Mouse (Mus musculus) ES-E14 (cell line): Measurements from ENCODE around the gene Kcnj14. TPM values are rescaled to one million over a fixed set of nuclear protein-coding genes. Genes with fewer than 3 reads are reported as not detected.

Experiments
- DNase-seq: peaks from one replicate; pipeline ENCODE4 v3.0.0-alpha.2; 2013; ENCODE audit warnings: low read depth, low spot score
- H3K27ac ChIP-seq: 2 replicates; pipeline ENCODE4 v1.5.1; 2012; ENCODE audit warnings: low read depth, mild to moderate bottlenecking, low read length, moderate library complexity, mixed read lengths; ENCODE audit not compliant: poor library complexity, insufficient read depth, severe bottlenecking
- H3K36me3 ChIP-seq: 2 replicates; pipeline ENCODE4 v1.6.1; 2012; ENCODE audit warnings: mild to moderate bottlenecking, low read length, moderate library complexity, mixed read lengths; ENCODE audit not compliant: control insufficient read depth, poor library complexity, insufficient read depth, severe bottlenecking
- H3K4me1 ChIP-seq, 2 experiments: fragments of 150-350 bp in 1 of 2; sonication (generic) in 1 of 2; 2 replicates each; pipeline ENCODE4 v1.6.1; 2012; ENCODE audit warnings: low read length in 2 of 2, mild to moderate bottlenecking in 1 of 2, mixed read lengths in 1 of 2; ENCODE audit not compliant: control insufficient read depth in 2 of 2, insufficient read depth in 2 of 2, poor library complexity in 1 of 2
- H3K4me3 ChIP-seq, 2 experiments: fragments of 150-350 bp in 1 of 2; sonication (generic) in 1 of 2; 2 replicates each; pipeline ENCODE4 v1.5.1; 2012; ENCODE audit warnings: low read length in 2 of 2, low read depth in 1 of 2, mild to moderate bottlenecking in 1 of 2, mixed read lengths in 1 of 2; ENCODE audit not compliant: insufficient read depth in 1 of 2, poor library complexity in 1 of 2, severe bottlenecking in 1 of 2
- H3K9ac ChIP-seq: 2 replicates; pipeline ENCODE4 v1.6.1; 2012; ENCODE audit warnings: low read depth, mild to moderate bottlenecking, low read length, mixed read lengths; ENCODE audit not compliant: poor library complexity, insufficient read depth, severe bottlenecking
- H3K9me3 ChIP-seq: fragments of 150-350 bp; sonication (generic); 2 replicates; pipeline ENCODE4 v1.6.1; 2012; ENCODE audit warnings: low read depth, mild to moderate bottlenecking, low read length; ENCODE audit not compliant: control insufficient read depth, insufficient read depth
- CHD2 ChIP-seq: IDR thresholded peaks from 2 replicates; pipeline ENCODE4 v1.6.1; 2014; ENCODE audit warnings: mild to moderate bottlenecking, low read depth, low read length, inconsistent platforms
- HCFC1 ChIP-seq: IDR thresholded peaks from 2 replicates; pipeline ENCODE4 v1.6.1; 2012; ENCODE audit warnings: low read length, inconsistent platforms, borderline replicate concordance; ENCODE audit not compliant: insufficient read depth
- MAFK ChIP-seq: IDR thresholded peaks from 2 replicates; pipeline ENCODE4 v1.6.1; 2014; ENCODE audit warnings: mild to moderate bottlenecking, low read depth, low read length, inconsistent platforms; ENCODE audit not compliant: insufficient read depth
- ZC3H11A ChIP-seq: IDR thresholded peaks from 2 replicates; pipeline ENCODE4 v1.6.1; 2012; ENCODE audit warnings: low read depth, mild to moderate bottlenecking, inconsistent platforms, low read length, borderline replicate concordance
- ZNF384 ChIP-seq: IDR thresholded peaks from 2 replicates; pipeline ENCODE4 v1.6.1; 2012; ENCODE audit warnings: low read depth, low read length, inconsistent platforms
- in situ Hi-C, 2 experiments: fragments of 600-800 bp; cut with MboI; formaldehyde crosslinking; loops; one replicate each; pipeline ENCODE4 v1.15.1; 2025; ENCODE audit warnings: low sequenced_read_pairs in 2 of 2, inconsistent platforms in 1 of 2; ENCODE audit not compliant: unreplicated experiment in 2 of 2
- total RNA-seq: library from RNA; depleted of rRNA; stranded (reverse); fragments of 300-350 nt; gene quantifications from 2 replicates; pipeline ENCODE4 v1.2.3, GENCODE M21; 2012

Gene Kcnj14
- total RNA-seq, 1 experiment = 1.6 TPM

DNA sequence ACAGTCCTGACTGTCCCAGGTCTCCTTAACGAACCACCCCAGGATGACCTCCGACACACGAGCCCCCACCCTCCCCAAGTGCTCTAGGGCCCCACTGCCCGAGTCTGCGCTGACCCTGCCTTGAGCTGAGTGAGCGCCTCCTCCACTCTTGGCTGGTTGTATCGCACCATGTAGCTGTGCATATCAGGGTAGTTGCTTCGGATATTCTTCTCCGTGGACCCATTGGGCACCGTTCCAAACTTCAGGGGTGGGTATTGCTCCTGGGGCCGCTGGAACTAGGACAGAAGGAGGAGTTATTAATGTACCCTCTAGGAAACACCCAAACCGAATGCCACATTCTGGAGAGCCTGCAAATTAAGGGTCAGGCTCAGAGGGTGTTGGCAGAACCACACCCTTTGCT, 28.5 kb upstream of the Kcnj14 start:
- no peak overlapping the region for H3K9ac ChIP-seq
- H3K27ac ChIP-seq = no peak overlapping the region
- no peaks in the 10 kb centered on the region for H3K36me3 ChIP-seq
- no peaks in the 10 kb centered on the region for H3K9me3 ChIP-seq
- TF ChIP-seq CHD2 (no peak), HCFC1 (no peak), ZNF384 (no peak), MAFK (no peak), ZC3H11A (no peak)
- H3K4me3 ChIP-seq = no peak overlapping the region
- no peak for DNase-seq
- in situ Hi-C loops = no loop called here
- H3K4me1 ChIP-seq = peaks cover 2 to 4% of the 10 kb centered on the region in 2 experiments; a peak in 2 of 4 replicates

DNA sequence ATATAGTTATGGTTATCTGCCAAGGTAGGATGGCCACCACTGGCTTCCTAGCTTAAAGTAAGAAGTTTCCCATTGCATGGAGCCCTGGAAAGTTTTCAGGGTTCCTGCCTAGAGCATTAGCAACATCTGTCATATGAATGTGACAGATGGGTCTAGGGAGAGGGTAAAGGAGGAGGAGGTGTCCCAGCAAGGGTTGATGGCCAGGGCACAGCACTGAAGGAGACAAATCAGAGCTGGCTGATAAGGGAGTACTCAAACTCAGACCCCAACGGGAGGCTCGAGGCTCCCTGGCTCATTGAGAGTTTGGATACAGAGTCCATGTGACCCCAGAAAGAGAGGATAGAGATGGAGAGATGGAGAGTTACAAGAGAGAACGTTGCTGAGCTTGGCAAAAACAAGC, 26.1 kb upstream of the Kcnj14 start:
- no peaks in the 10 kb centered on the region for H3K9me3 ChIP-seq
- no peak for TF ChIP-seq MAFK
- no peak for TF ChIP-seq HCFC1
- TF ChIP-seq ZNF384 = no peak
- TF ChIP-seq ZC3H11A = no peak
- TF ChIP-seq CHD2 = no peak
- no peaks in the 10 kb centered on the region for H3K4me1 ChIP-seq
- no peak overlapping the region for H3K4me3 ChIP-seq
- no peak overlapping the region for H3K27ac ChIP-seq
- no peaks in the 10 kb centered on the region for H3K36me3 ChIP-seq
- in situ Hi-C loops = no loop called here
- no peak overlapping the region for H3K9ac ChIP-seq
- no peak for DNase-seq

DNA sequence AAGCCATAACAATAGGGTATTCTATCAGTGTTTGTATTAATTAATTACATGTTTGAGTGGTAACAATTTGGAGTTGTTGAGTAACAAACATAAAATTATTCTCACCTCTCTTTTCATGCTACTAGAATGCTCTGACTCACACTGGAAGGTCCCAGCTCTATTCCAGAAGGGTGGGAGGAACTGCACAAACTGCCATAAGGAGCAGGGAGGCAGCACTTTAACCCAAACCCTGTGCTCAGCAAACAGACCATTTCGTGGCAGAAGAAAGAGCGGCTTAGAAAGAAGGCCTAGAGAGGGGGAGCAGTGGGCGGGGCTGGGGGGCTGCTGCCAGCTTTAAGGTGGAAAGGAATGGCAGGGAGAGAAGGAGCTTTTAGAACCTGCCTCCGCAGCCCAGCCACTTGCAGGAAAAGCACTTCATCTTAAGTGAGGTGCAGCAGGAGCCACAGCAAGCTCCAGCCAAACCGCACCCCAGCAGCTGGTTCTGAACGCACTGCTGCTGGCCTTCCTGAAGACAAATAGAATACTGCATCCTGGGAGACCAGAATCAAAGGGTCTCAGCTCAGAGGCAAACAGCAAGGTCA, 24.0 kb upstream of the Kcnj14 start:
- in situ Hi-C loops = no loop called here
- Histone ChIP-seq H3K4me3 (no peak overlapping the region), H3K9ac (no peak overlapping the region), H3K27ac (no peak overlapping the region), H3K4me1 (no peaks in the 10 kb centered on the region), H3K9me3 (no peaks in the 10 kb centered on the region), H3K36me3 (no peaks in the 10 kb centered on the region)
- TF ChIP-seq ZC3H11A (no peak), MAFK (no peak), HCFC1 (no peak), ZNF384 (no peak), CHD2 (no peak)
- no peak for DNase-seq

DNA sequence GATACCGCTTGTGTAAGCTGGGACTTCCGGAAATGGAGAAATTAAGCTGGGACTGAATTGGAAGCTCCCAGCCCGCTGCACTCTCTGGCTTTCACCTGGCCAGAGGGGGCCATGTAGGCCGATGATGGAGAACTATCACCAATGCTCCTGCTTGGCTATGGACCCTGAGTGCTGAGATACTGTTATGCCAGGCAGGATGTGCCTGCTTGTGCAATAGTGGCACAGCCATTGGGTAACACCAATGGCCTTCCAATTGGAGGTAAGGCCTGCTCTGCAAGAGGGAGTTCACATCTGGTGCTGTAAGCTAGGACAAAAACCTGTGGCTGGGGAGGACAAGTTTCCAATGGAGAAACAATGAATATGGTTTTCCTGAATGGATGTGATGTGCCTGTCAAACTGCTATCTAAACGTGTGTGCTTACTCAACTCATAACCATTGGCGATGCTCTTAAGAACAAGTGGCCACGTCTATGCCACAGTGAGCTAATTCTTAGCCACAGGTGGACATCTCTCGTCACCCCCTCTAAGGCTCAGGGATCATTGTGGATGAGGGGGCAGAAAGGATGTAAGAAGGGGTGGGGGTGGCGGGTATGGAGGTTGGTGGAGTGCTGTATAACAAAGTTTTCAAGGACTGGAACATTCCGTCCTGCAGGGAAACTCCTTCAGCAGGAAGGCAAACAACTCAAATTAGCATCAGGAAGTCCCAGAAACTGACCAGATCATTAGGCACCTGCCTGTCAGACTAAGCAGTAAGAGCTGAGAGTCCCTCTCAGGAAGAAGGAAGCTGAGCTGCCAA, 18.6 kb upstream of the Kcnj14 start:
- TF ChIP-seq HCFC1 = no peak
- TF ChIP-seq ZC3H11A = no peak
- Histone ChIP-seq H3K4me1 (no peaks in the 10 kb centered on the region), H3K4me3 (no peak overlapping the region), H3K36me3 (no peaks in the 10 kb centered on the region), H3K9ac (no peak overlapping the region), H3K27ac (no peak overlapping the region), H3K9me3 (no peaks in the 10 kb centered on the region)
- in situ Hi-C loops = no loop called here
- DNase-seq = no peak
